Mouse (Mus musculus) liver, postnatal 0 days (tissue): ENCODE data around the gene Naip1.

Source experiments
- CTCF ChIP-seq: sonication (generic); IDR thresholded peaks from 2 replicates; pipeline ENCODE4 v1.5.1; 2016; ENCODE audit warnings: antibody characterized with exemption, low read depth
- EP300 ChIP-seq: IDR thresholded peaks from 2 replicates; pipeline ENCODE4 v1.6.1; 2016; ENCODE audit warnings: antibody characterized with exemption, low read depth, mild to moderate bottlenecking

DNA sequence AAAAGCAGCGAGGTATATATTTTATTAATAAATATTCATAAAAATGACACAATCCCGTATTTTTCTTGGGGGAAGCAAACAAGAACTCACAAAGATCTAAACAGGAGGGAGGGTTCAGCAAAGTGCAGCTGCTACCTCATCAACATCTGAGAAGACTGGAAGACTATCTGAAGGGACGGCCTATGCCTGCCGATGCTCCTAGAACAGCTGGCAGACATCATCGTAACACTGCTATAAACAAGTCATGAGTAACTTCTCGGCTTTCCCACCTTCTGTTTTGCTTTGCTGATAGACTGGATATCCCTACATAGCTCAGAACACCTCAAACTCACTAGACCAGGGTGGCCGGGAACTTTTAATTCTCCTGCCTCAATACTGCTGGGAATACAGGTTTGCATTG lies 30.9 kb upstream of the Naip1 start:
- TF ChIP-seq CTCF = no peak
- no peak for TF ChIP-seq EP300
